Comparison of ENCODE assay signal across 10 mouse cellular contexts in the genomic region with DNA sequence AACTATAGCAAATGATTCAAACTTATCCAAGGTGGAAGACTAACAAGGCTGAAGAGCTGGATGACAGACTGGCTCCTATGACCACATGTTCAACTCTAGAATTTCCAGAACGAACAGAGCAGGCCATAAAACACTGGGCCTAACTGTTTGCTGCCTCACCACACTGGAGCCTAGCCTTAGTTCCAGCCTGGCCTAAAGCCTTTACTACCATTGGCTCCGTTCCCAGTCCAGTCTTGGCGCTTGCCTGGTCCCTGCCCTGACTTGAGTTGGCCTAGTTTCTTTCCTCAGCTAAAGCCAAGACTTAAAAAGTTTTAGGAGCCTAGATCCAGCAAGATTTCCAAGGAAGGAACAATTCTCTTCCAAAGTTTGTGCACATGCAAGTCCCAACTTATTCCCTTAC. TPM values are rescaled to one million over a fixed set of nuclear protein-coding genes. Genes with fewer than 3 reads are reported as not detected.
DNase-seq lines count a peak whose midpoint lies in the region; ATAC-seq and TF ChIP-seq lines count a peak whose summit lies in the region.
"Had no signal": no experiment of that assay in that cellular context is flagged by ENCODE, and none has a peak within 500 bp of the region (broad histone marks: within the 10 kb centered on the region; RNA-seq: fewer than 3 reads in every experiment).

No protein-coding gene starts in this region.

- TF ChIP-seq EP300 in lung, postnatal 0 days (IDR thresholded peaks at IDR 0.05) = no peak

- H3K4me2 ChIP-seq in lung, postnatal 0 days (replicated peaks; ENCODE audit: low read depth, low read length) = no peak overlapping the region
- H3K4me2 ChIP-seq in hindbrain, embryonic 14.5 days (replicated peaks) = no peak overlapping the region
- no peak overlapping the region for H3K4me2 ChIP-seq in hindbrain, embryonic 13.5 days
- H3K4me2 ChIP-seq: heart, embryonic 15.5 days; liver, embryonic 13.5 days had no signal

- TF ChIP-seq CTCF in lung, postnatal 0 days (IDR thresholded peaks at IDR 0.05) = no peak

- no peak overlapping the region for H3K27ac ChIP-seq in lung, postnatal 0 days (ENCODE audit: low read length)
- H3K27ac ChIP-seq in hindbrain, embryonic 14.5 days = no peak overlapping the region
- no peak overlapping the region for H3K27ac ChIP-seq in hindbrain, embryonic 13.5 days
- H3K27ac ChIP-seq: heart, embryonic 15.5 days; liver, embryonic 13.5 days had no signal

- no peaks in the 10 kb centered on the region for H3K27me3 ChIP-seq in lung, postnatal 0 days (replicated peaks; ENCODE audit: insufficient read depth, low read length)
- H3K27me3 ChIP-seq in hindbrain, embryonic 14.5 days (ENCODE audit: control insufficient read depth, insufficient read depth, low read length) = no peaks in the 10 kb centered on the region
- no peaks in the 10 kb centered on the region for H3K27me3 ChIP-seq in hindbrain, embryonic 13.5 days
- H3K27me3 ChIP-seq: heart, embryonic 15.5 days; liver, embryonic 13.5 days had no signal

- no peaks in the 10 kb centered on the region for H3K4me1 ChIP-seq in lung, postnatal 0 days (ENCODE audit: insufficient read depth, low read depth, low read length)
- no peaks in the 10 kb centered on the region for H3K4me1 ChIP-seq in hindbrain, embryonic 14.5 days (replicated peaks; ENCODE audit: control insufficient read depth, insufficient read depth, low read length)
- H3K4me1 ChIP-seq in hindbrain, embryonic 13.5 days (replicated peaks) = no peaks in the 10 kb centered on the region
- H3K4me1 ChIP-seq: heart, embryonic 15.5 days; liver, embryonic 13.5 days had no signal

- no peak for ATAC-seq in lung, postnatal 0 days
- ATAC-seq in activated CD4-positive, CD25-positive, alpha-beta regulatory T cell, adult 4 months = no peak
- ATAC-seq in hindbrain, embryonic 14.5 days (ENCODE audit: low FRiP score) = no peak
- no peak for ATAC-seq in hindbrain, embryonic 13.5 days (ENCODE audit: low FRiP score)

- H3K9ac ChIP-seq in lung, postnatal 0 days (replicated peaks; ENCODE audit: low read depth) = no peak overlapping the region
- no peak overlapping the region for H3K9ac ChIP-seq in hindbrain, embryonic 14.5 days
- H3K9ac ChIP-seq in hindbrain, embryonic 13.5 days = no peak overlapping the region
- H3K9ac ChIP-seq: heart, embryonic 15.5 days; liver, embryonic 13.5 days had no signal

- DNase-seq in left cerebral cortex, postnatal 4 days = peak; percentile 36
- no peak for DNase-seq in left cerebral cortex, adult 11 months (ENCODE audit: low spot score)
- DNase-seq in adrenal gland, postnatal 25 days = peak; percentile 54
- peak; percentile 78 for DNase-seq in gastrocnemius, postnatal 25 days
- peak; percentile 16 for DNase-seq in lung, postnatal 0 days (ENCODE audit: low spot score)
- DNase-seq in hindbrain, embryonic 14.5 days (ENCODE audit: low spot score) = no peak
- DNase-seq: liver, embryonic 13.5 days had no signal

- intact Hi-C loops in left cerebral cortex, postnatal 4 days (cut with DNase I) = no loop called here

- WGBS in lung, postnatal 0 days = 62% methylated on average over 3 of the region's 3 CpGs
- WGBS in hindbrain, embryonic 14.5 days = 77% methylated on average over 3 of the region's 3 CpGs
- WGBS in hindbrain, embryonic 13.5 days = 81% methylated on average over 3 of the region's 3 CpGs

- no peaks in the 10 kb centered on the region for H3K36me3 ChIP-seq in lung, postnatal 0 days (ENCODE audit: insufficient read depth, low read length)
- no peaks in the 10 kb centered on the region for H3K36me3 ChIP-seq in hindbrain, embryonic 14.5 days (replicated peaks; ENCODE audit: control insufficient read depth, insufficient read depth)
- H3K36me3 ChIP-seq in hindbrain, embryonic 13.5 days = no peaks in the 10 kb centered on the region
- H3K36me3 ChIP-seq: heart, embryonic 15.5 days; liver, embryonic 13.5 days had no signal

- H3K4me3 ChIP-seq in lung, postnatal 0 days (ENCODE audit: low read depth, low read length) = no peak overlapping the region
- no peak overlapping the region for H3K4me3 ChIP-seq in hindbrain, embryonic 14.5 days (replicated peaks; ENCODE audit: low read length)
- no peak overlapping the region for H3K4me3 ChIP-seq in hindbrain, embryonic 13.5 days
- H3K4me3 ChIP-seq: heart, embryonic 15.5 days; liver, embryonic 13.5 days had no signal

- no peaks in the 10 kb centered on the region for H3K9me3 ChIP-seq in lung, postnatal 0 days (ENCODE audit: low read length)
- H3K9me3 ChIP-seq in hindbrain, embryonic 14.5 days (ENCODE audit: control insufficient read depth, low read length) = no peaks in the 10 kb centered on the region
- H3K9me3 ChIP-seq in hindbrain, embryonic 13.5 days = no peaks in the 10 kb centered on the region
- H3K9me3 ChIP-seq: heart, embryonic 15.5 days; liver, embryonic 13.5 days had no signal

RNA-seq across cellular contexts. Expression of a gene that starts 7.5 kb away (rescaled TPM):
- 10 to 100 TPM; 48.7 to 48.9 TPM for total RNA-seq in left cerebral cortex, postnatal 4 days (2021)
- total RNA-seq in adrenal gland, postnatal 25 days (2021) = 13.3 and 16.1 TPM in 2 replicates
- 1 to 10 TPM; 3.7 to 4.1 TPM for total RNA-seq in gastrocnemius, postnatal 25 days (2021)
- 17.7 and 18.9 TPM in 2 replicates for polyA plus RNA-seq in lung, postnatal 0 days (2015; fragmentation: Nextera tagmentation; extraction: Ambion mirVana)
- polyA plus RNA-seq in activated CD4-positive, CD25-positive, alpha-beta regulatory T cell, adult 4 months (2017; shearing (Covaris generic)) = under 1 TPM in 1 of 2 experiments, not detected in 1; 0.08 TPM
- polyA plus RNA-seq in hindbrain, embryonic 14.5 days (2014; fragmentation: Nextera tagmentation; extraction: Ambion mirVana) = 39.7 and 41.6 TPM in 2 replicates
- polyA plus RNA-seq in hindbrain, embryonic 13.5 days (2015; fragmentation: Nextera tagmentation; extraction: Ambion mirVana) = 44.0 and 45.8 TPM in 2 replicates

RNA-seq across cellular contexts. Expression of a gene that starts 37.8 kb away (rescaled TPM):
- total RNA-seq in left cerebral cortex, postnatal 4 days (2021) = 10 to 100 TPM; 28.0 to 29.8 TPM
- total RNA-seq in adrenal gland, postnatal 25 days (2021) = 44.9 and 47.6 TPM in 2 replicates
- total RNA-seq in gastrocnemius, postnatal 25 days (2021) = 10 to 100 TPM in 1 of 2 experiments, 1 to 10 TPM in 1; 10.0 to 11.2 TPM
- polyA plus RNA-seq in lung, postnatal 0 days (2015; fragmentation: Nextera tagmentation; extraction: Ambion mirVana) = 42.3 and 42.5 TPM in 2 replicates
- 10 to 100 TPM; 27.1 to 33.0 TPM for polyA plus RNA-seq in activated CD4-positive, CD25-positive, alpha-beta regulatory T cell, adult 4 months (2017; shearing (Covaris generic))
- 19.1 and 20.2 TPM in 2 replicates for polyA plus RNA-seq in hindbrain, embryonic 14.5 days (2014; fragmentation: Nextera tagmentation; extraction: Ambion mirVana)
- polyA plus RNA-seq in hindbrain, embryonic 13.5 days (2015; fragmentation: Nextera tagmentation; extraction: Ambion mirVana) = 19.9 and 21.3 TPM in 2 replicates

Comparison
In these comparisons a context has a peak if more than half of its experiments do, and no peak if none do; other contexts are left out.
1. DNase-seq: peak in left cerebral cortex, postnatal 4 days (single experiment), adrenal gland, postnatal 25 days (single experiment), gastrocnemius, postnatal 25 days (single experiment) and lung, postnatal 0 days (single experiment); none in left cerebral cortex, adult 11 months (single experiment) and hindbrain, embryonic 14.5 days (single experiment).
2. RNA of a gene that starts 7.5 kb away (polyA plus RNA-seq): 44.0 to 45.8 TPM in hindbrain, embryonic 13.5 days, 39.7 to 41.6 TPM in hindbrain, embryonic 14.5 days and 17.7 to 18.9 TPM in lung, postnatal 0 days; 0.08 TPM in activated CD4-positive, CD25-positive, alpha-beta regulatory T cell, adult 4 months; every median in the first group is over 10 times any median in the second.